Mouse (Mus musculus): ENCODE data around the gene Rimbp2.

GRCm38 (mm10) chr5:128951472-128951871 lies 1.8 kb downstream of the Rimbp2 start:
- TF ChIP-seq POLR2A (IDR thresholded peaks at IDR 0.05; ENCODE audit: extremely low read depth, insufficient read depth, low read length): no peak
- no peak for TF ChIP-seq CTCF (IDR thresholded peaks at IDR 0.05; ENCODE audit: low read depth, low read length)

All from liver, adult 2 months (tissue).